Mouse (Mus musculus): ENCODE measurements at regions not wholly inside any gene's neighbourhood (a gene's known extent, or its start where the extent isn't known, plus 50 kb on each side); places are given as distances from the start of the nearest gene placed in this dataset.

GRCm38 (mm10) chr11:63708412-63708811 is 213.7 kb downstream of the Hs3st3b1 start:
- H3K4me2 ChIP-seq (replicated peaks; ENCODE audit: low read depth, low read length) = no peak overlapping the region
- no peaks in the 10 kb centered on the region for H3K36me3 ChIP-seq (ENCODE audit: control insufficient read depth, insufficient read depth, low read length)
- H3K4me3 ChIP-seq (ENCODE audit: low read length) = no peak overlapping the region
- no peak overlapping the region for H3K27ac ChIP-seq (ENCODE audit: low read depth, low read length)
- ATAC-seq (ENCODE audit: low FRiP score, low TSS enrichment) = no peak
- H3K4me1 ChIP-seq (ENCODE audit: control insufficient read depth, insufficient read depth, low read length) = peaks cover 5% of the 10 kb centered on the region; the same call in 1 of the 2 replicates
- no peaks in the 10 kb centered on the region for H3K27me3 ChIP-seq (ENCODE audit: control insufficient read depth, insufficient read depth, low read length)
- no peaks in the 10 kb centered on the region for H3K9me3 ChIP-seq (ENCODE audit: control insufficient read depth, low read length)
- H3K9ac ChIP-seq (ENCODE audit: low read depth, low read length) = no peak overlapping the region
- WGBS = 82% methylated on average over 4 of the region's 4 CpGs

GRCm38 (mm10) chr11:63712053-63712864 is 209.8 kb downstream of the Hs3st3b1 start:
- no peaks in the 10 kb centered on the region for H3K36me3 ChIP-seq (ENCODE audit: control insufficient read depth, insufficient read depth, low read length)
- peaks cover 3% of the 10 kb centered on the region; the same call in 1 of the 2 replicates for H3K4me1 ChIP-seq (ENCODE audit: control insufficient read depth, insufficient read depth, low read length)
- H3K9me3 ChIP-seq (ENCODE audit: control insufficient read depth, low read length) = no peaks in the 10 kb centered on the region
- WGBS = 48% methylated on average over 15 of the region's 15 CpGs
- no peaks in the 10 kb centered on the region for H3K27me3 ChIP-seq (ENCODE audit: control insufficient read depth, insufficient read depth, low read length)
- no peak overlapping the region for H3K9ac ChIP-seq (ENCODE audit: low read depth, low read length)
- no peak overlapping the region for H3K4me3 ChIP-seq (ENCODE audit: low read length)
- H3K4me2 ChIP-seq (replicated peaks; ENCODE audit: low read depth, low read length) = 0 out of 2 replicates have a peak overlapping the region, but pooled peaks have one; percentile 8
- no peak overlapping the region for H3K27ac ChIP-seq (ENCODE audit: low read depth, low read length)
- peak; percentile 77 for ATAC-seq (ENCODE audit: low FRiP score, low TSS enrichment)

GRCm38 (mm10) chr11:63722261-63722660 is 199.8 kb downstream of the Hs3st3b1 start:
- Histone ChIP-seq H3K9ac (ENCODE audit: low read depth, low read length) (no peak overlapping the region), H3K4me3 (ENCODE audit: low read length) (no peak overlapping the region), H3K27ac (ENCODE audit: low read depth, low read length) (no peak overlapping the region), H3K4me1 (ENCODE audit: control insufficient read depth, insufficient read depth, low read length) (0 out of 2 replicates have a peak, but pooled peaks cover 5% of the 10 kb centered on the region), H3K36me3 (ENCODE audit: control insufficient read depth, insufficient read depth, low read length) (no peaks in the 10 kb centered on the region), H3K9me3 (ENCODE audit: control insufficient read depth, low read length) (0 out of 2 replicates have a peak, but pooled peaks cover 2% of the 10 kb centered on the region), H3K27me3 (ENCODE audit: control insufficient read depth, insufficient read depth, low read length) (no peaks in the 10 kb centered on the region), H3K4me2 (replicated peaks; ENCODE audit: low read depth, low read length) (no peak overlapping the region)
- no peak for ATAC-seq (ENCODE audit: low FRiP score, low TSS enrichment)
- 93% methylated on average over 5 of the region's 5 CpGs for WGBS

GRCm38 (mm10) chr11:63730880-63731279 is 191.2 kb downstream of the Hs3st3b1 start:
- Histone ChIP-seq H3K9me3 (ENCODE audit: control insufficient read depth, low read length) (no peaks in the 10 kb centered on the region), H3K36me3 (ENCODE audit: control insufficient read depth, insufficient read depth, low read length) (no peaks in the 10 kb centered on the region), H3K4me1 (ENCODE audit: control insufficient read depth, insufficient read depth, low read length) (no peaks in the 10 kb centered on the region), H3K4me2 (replicated peaks; ENCODE audit: low read depth, low read length) (no peak overlapping the region), H3K4me3 (ENCODE audit: low read length) (no peak overlapping the region), H3K9ac (ENCODE audit: low read depth, low read length) (no peak overlapping the region), H3K27me3 (ENCODE audit: control insufficient read depth, insufficient read depth, low read length) (no peaks in the 10 kb centered on the region), H3K27ac (ENCODE audit: low read depth, low read length) (no peak overlapping the region)
- no peak for ATAC-seq (ENCODE audit: low FRiP score, low TSS enrichment)
- WGBS = 52% methylated on average over 9 of the region's 9 CpGs

GRCm38 (mm10) chr11:63753260-63753659 is 168.8 kb downstream of the Hs3st3b1 start:
- H3K27ac ChIP-seq (ENCODE audit: low read depth, low read length) = peak overlapping the region; percentile 47; the same call in 1 of the 2 replicates

GRCm38 (mm10) chr11:63754826-63755225 is 167.3 kb downstream of the Hs3st3b1 start:
- Histone ChIP-seq H3K36me3 (ENCODE audit: control insufficient read depth, insufficient read depth, low read length) (no peaks in the 10 kb centered on the region), H3K27me3 (ENCODE audit: control insufficient read depth, insufficient read depth, low read length) (no peaks in the 10 kb centered on the region), H3K9me3 (ENCODE audit: control insufficient read depth, low read length) (no peaks in the 10 kb centered on the region), H3K9ac (ENCODE audit: low read depth, low read length) (no peak overlapping the region), H3K4me2 (replicated peaks; ENCODE audit: low read depth, low read length) (no peak overlapping the region), H3K4me3 (ENCODE audit: low read length) (no peak overlapping the region), H3K4me1 (ENCODE audit: control insufficient read depth, insufficient read depth, low read length) (peaks cover 15% of the 10 kb centered on the region; the same call in 1 of the 2 replicates), H3K27ac (ENCODE audit: low read depth, low read length) (no peak overlapping the region)
- no peak for ATAC-seq (ENCODE audit: low FRiP score, low TSS enrichment)
- 76% methylated on average over 3 of the region's 3 CpGs for WGBS

More at GRCm38 (mm10) chr11:63753260-63753659, 168.8 kb downstream of the Hs3st3b1 start:
- no peak overlapping the region for H3K4me3 ChIP-seq (ENCODE audit: low read length)
- H3K27me3 ChIP-seq (ENCODE audit: control insufficient read depth, insufficient read depth, low read length) = no peaks in the 10 kb centered on the region
- H3K4me2 ChIP-seq (replicated peaks; ENCODE audit: low read depth, low read length) = no peak overlapping the region
- H3K4me1 ChIP-seq (ENCODE audit: control insufficient read depth, insufficient read depth, low read length) = peaks cover 15% of the 10 kb centered on the region; the same call in 1 of the 2 replicates
- no peaks in the 10 kb centered on the region for H3K36me3 ChIP-seq (ENCODE audit: control insufficient read depth, insufficient read depth, low read length)
- no peaks in the 10 kb centered on the region for H3K9me3 ChIP-seq (ENCODE audit: control insufficient read depth, low read length)
- 37% methylated on average over 5 of the region's 5 CpGs for WGBS
- no peak overlapping the region for H3K9ac ChIP-seq (ENCODE audit: low read depth, low read length)
- ATAC-seq (ENCODE audit: low FRiP score, low TSS enrichment) = peak; percentile 89

GRCm38 (mm10) chr11:63758313-63758712 is 163.8 kb downstream of the Hs3st3b1 start:
- Histone ChIP-seq H3K27ac (ENCODE audit: low read depth, low read length) (no peak overlapping the region), H3K4me1 (ENCODE audit: control insufficient read depth, insufficient read depth, low read length) (peaks cover 11% of the 10 kb centered on the region; the same call in 1 of the 2 replicates), H3K9ac (ENCODE audit: low read depth, low read length) (no peak overlapping the region), H3K4me3 (ENCODE audit: low read length) (no peak overlapping the region), H3K36me3 (ENCODE audit: control insufficient read depth, insufficient read depth, low read length) (no peaks in the 10 kb centered on the region), H3K27me3 (ENCODE audit: control insufficient read depth, insufficient read depth, low read length) (no peaks in the 10 kb centered on the region), H3K9me3 (ENCODE audit: control insufficient read depth, low read length) (no peaks in the 10 kb centered on the region), H3K4me2 (replicated peaks; ENCODE audit: low read depth, low read length) (no peak overlapping the region)
- WGBS = 69% methylated on average over 3 of the region's 3 CpGs
- ATAC-seq (ENCODE audit: low FRiP score, low TSS enrichment) = no peak

GRCm38 (mm10) chr11:63761561-63761960 is 160.5 kb downstream of the Hs3st3b1 start:
- no peak overlapping the region for H3K4me2 ChIP-seq (replicated peaks; ENCODE audit: low read depth, low read length)
- H3K27ac ChIP-seq (ENCODE audit: low read depth, low read length) = no peak overlapping the region
- H3K9me3 ChIP-seq (ENCODE audit: control insufficient read depth, low read length) = no peaks in the 10 kb centered on the region
- no peaks in the 10 kb centered on the region for H3K4me1 ChIP-seq (ENCODE audit: control insufficient read depth, insufficient read depth, low read length)
- no peak overlapping the region for H3K4me3 ChIP-seq (ENCODE audit: low read length)
- no peaks in the 10 kb centered on the region for H3K27me3 ChIP-seq (ENCODE audit: control insufficient read depth, insufficient read depth, low read length)
- H3K36me3 ChIP-seq (ENCODE audit: control insufficient read depth, insufficient read depth, low read length) = no peaks in the 10 kb centered on the region
- no peak overlapping the region for H3K9ac ChIP-seq (ENCODE audit: low read depth, low read length)
- no peak for ATAC-seq (ENCODE audit: low FRiP score, low TSS enrichment)
- WGBS = 77% methylated on average over 6 of the region's 6 CpGs

GRCm38 (mm10) chr11:63767631-63768250 is 154.3 kb downstream of the Hs3st3b1 start:
- no peak overlapping the region for H3K4me3 ChIP-seq (ENCODE audit: low read length)
- H3K4me2 ChIP-seq (replicated peaks; ENCODE audit: low read depth, low read length) = no peak overlapping the region
- H3K36me3 ChIP-seq (ENCODE audit: control insufficient read depth, insufficient read depth, low read length) = no peaks in the 10 kb centered on the region
- H3K9ac ChIP-seq (ENCODE audit: low read depth, low read length) = no peak overlapping the region
- H3K9me3 ChIP-seq (ENCODE audit: control insufficient read depth, low read length) = no peaks in the 10 kb centered on the region
- ATAC-seq (ENCODE audit: low FRiP score, low TSS enrichment) = no peak
- H3K27ac ChIP-seq (ENCODE audit: low read depth, low read length) = no peak overlapping the region
- no peaks in the 10 kb centered on the region for H3K27me3 ChIP-seq (ENCODE audit: control insufficient read depth, insufficient read depth, low read length)
- WGBS = 82% methylated on average over 10 of the region's 10 CpGs
- H3K4me1 ChIP-seq (ENCODE audit: control insufficient read depth, insufficient read depth, low read length) = 0 out of 2 replicates have a peak, but pooled peaks cover 4% of the 10 kb centered on the region
